Mouse (Mus musculus): ENCODE data around the gene Grm5.

- no peak for TF ChIP-seq CTCF (IDR thresholded peaks at IDR 0.05; ENCODE audit: borderline replicate concordance, extremely low read depth, insufficient read depth, insufficient read length)
- no peak for TF ChIP-seq POLR2A (IDR thresholded peaks at IDR 0.05; ENCODE audit: borderline replicate concordance, extremely low read depth, insufficient read depth, insufficient read length, poor library complexity, severe bottlenecking)
Measured at GRCm38 (mm10) chr7:88161586-88161985, 577.6 kb downstream of the Grm5 start.
